Mouse (Mus musculus) myocyte (in vitro differentiated cells): ENCODE data around the gene Gpsm1.

Experiments
- CEBPB ChIP-seq: IDR thresholded peaks from 2 replicates; pipeline ENCODE4 v1.6.1; 2011; ENCODE audit warnings: mild to moderate bottlenecking, moderate library complexity; ENCODE audit not compliant: poor library complexity, insufficient read depth, severe bottlenecking
- E2F4 ChIP-seq: IDR thresholded peaks from one replicate; pipeline ENCODE4 v1.6.1; 2011; ENCODE audit warnings: mild to moderate bottlenecking, control low read depth, moderate library complexity; ENCODE audit not compliant: insufficient read depth
- MAX ChIP-seq: IDR thresholded peaks from one replicate; pipeline ENCODE4 v1.6.1; 2011; ENCODE audit warnings: low read depth, mild to moderate bottlenecking, control low read depth
- MYOD1 ChIP-seq, 3 experiments: IDR thresholded peaks; one replicate each; pipeline ENCODE4 v1.6.1; 2011; ENCODE audit warnings: control low read depth in 2 of 3, low read depth in 2 of 3, mild to moderate bottlenecking in 2 of 3, moderate library complexity in 1 of 3; ENCODE audit not compliant: insufficient read length in 2 of 3, control insufficient read depth in 1 of 3
- MYOG ChIP-seq, 3 experiments: IDR thresholded peaks; one replicate each; pipeline ENCODE4 v1.6.1; 2011; ENCODE audit warnings: control low read depth in 2 of 3, low read depth in 2 of 3, mild to moderate bottlenecking in 2 of 3; ENCODE audit not compliant: insufficient read length in 2 of 3, control insufficient read depth in 1 of 3, insufficient read depth in 1 of 3
- POLR2A ChIP-seq: IDR thresholded peaks from one replicate; pipeline ENCODE4 v1.6.1; 2011; ENCODE audit warnings: low read depth, mild to moderate bottlenecking, control low read depth, moderate library complexity; ENCODE audit not compliant: insufficient read length
- POLR2AphosphoS2 ChIP-seq: IDR thresholded peaks from one replicate; pipeline ENCODE4 v1.6.1; 2011; ENCODE audit warnings: low read depth, control low read depth; ENCODE audit not compliant: insufficient read length
- REST ChIP-seq: IDR thresholded peaks from one replicate; pipeline ENCODE4 v1.6.1; 2011; ENCODE audit warnings: mild to moderate bottlenecking, control low read depth, moderate library complexity; ENCODE audit not compliant: insufficient read depth, insufficient read length
- SRF ChIP-seq: IDR thresholded peaks from one replicate; pipeline ENCODE4 v1.6.1; 2011; ENCODE audit warnings: low read depth; ENCODE audit not compliant: control insufficient read depth, insufficient read length
- TCF12 ChIP-seq: IDR thresholded peaks from one replicate; pipeline ENCODE4 v1.6.1; 2011; ENCODE audit warnings: mild to moderate bottlenecking, control low read depth; ENCODE audit not compliant: poor library complexity, insufficient read depth, severe bottlenecking
- TCF3 ChIP-seq: IDR thresholded peaks from one replicate; pipeline ENCODE4 v1.6.1; 2011; ENCODE audit warnings: low read depth, control low read depth; ENCODE audit not compliant: insufficient read length
- USF1 ChIP-seq: IDR thresholded peaks from one replicate; pipeline ENCODE4 v1.6.1; 2011; ENCODE audit warnings: low read depth, mild to moderate bottlenecking, control low read depth, moderate library complexity

DNA sequence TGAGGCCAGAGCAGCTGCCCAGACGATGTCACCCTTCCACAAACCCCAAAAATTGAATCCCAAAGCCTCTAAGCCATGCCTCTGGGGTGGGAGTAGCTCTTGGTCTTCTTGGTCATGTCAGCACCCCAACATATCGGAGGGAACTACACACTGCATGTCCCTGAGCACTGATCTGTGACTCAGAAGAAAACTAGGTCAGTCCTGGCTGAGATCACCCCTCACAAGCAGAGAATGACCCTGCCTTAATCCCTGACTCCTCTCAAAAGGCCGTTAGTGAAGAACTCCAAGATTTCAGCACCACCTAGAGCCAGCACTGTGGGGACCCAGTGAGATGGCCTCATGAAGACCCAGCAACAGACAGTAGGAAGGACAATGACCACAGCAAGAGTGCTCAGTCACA is 47.1 kb upstream of the Gpsm1 start:
- TF ChIP-seq POLR2A (no peak), E2F4 (no peak), TCF12 (no peak), SRF (no peak), USF1 (no peak), MAX (no peak), POLR2AphosphoS2 (no peak), REST (no peak), CEBPB (no peak), MYOD1 (IDR thresholded peaks at IDR 0.05; ENCODE audit: control insufficient read depth in 1 of 3, insufficient read length in 2 of 3, low read depth in 2 of 3) (no peak), MYOG (IDR thresholded peaks at IDR 0.05; ENCODE audit: control insufficient read depth in 1 of 3, insufficient read depth in 1 of 3, insufficient read length in 2 of 3, low read depth in 2 of 3) (no peak), TCF3 (no peak)
